Mouse (Mus musculus): Measurements from ENCODE around the gene Adcy2.

DNA sequence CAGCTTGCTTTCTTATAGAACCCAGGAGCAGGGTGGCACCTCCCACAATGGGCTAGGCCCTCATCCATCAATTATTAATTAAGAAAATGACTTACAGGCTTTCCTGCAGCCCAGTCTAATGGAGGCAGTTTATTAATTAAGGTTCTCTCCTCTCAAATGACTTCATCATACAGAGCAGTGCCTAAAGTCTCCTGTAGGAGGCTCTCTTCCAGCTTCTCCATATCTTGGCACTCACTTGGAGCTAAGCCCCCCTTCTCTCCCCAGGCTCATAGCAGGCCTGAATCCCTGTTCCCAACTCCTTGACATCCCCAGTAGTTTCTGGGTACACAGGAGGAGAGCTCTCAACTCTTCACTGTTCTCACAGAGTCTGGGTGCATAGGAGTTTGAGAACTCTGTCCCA lies 400.4 kb downstream of the Adcy2 start:
- no peak for TF ChIP-seq USF1 (IDR thresholded peaks at IDR 0.05; ENCODE audit: low read depth, low read length)
- no peak for TF ChIP-seq SIN3A (IDR thresholded peaks at IDR 0.05; ENCODE audit: low read length)
- no peak for TF ChIP-seq POLR2A (IDR thresholded peaks at IDR 0.05; ENCODE audit: control insufficient read depth in 1 of 2, insufficient read depth in 1 of 2, low read depth in 1 of 2, low read length in 2 of 2, poor library complexity in 1 of 2)
- no peak for TF ChIP-seq GATA1 (IDR thresholded peaks at IDR 0.05; ENCODE audit: low read depth, low read length)
- no peak for TF ChIP-seq MAX (IDR thresholded peaks at IDR 0.05; ENCODE audit: low read length)
- no peak for TF ChIP-seq JUND (IDR thresholded peaks at IDR 0.05; ENCODE audit: low read depth, low read length)
- no peak for TF ChIP-seq RCOR1 (IDR thresholded peaks at IDR 0.05; ENCODE audit: low read depth, low read length)
- no peak; a peak in 2 of 6 replicates for TF ChIP-seq CTCF (IDR thresholded peaks at IDR 0.05 in 2 of 3, conservative IDR thresholded peaks at IDR 0.05 in 1 of 3; ENCODE audit: control insufficient read depth in 1 of 3, insufficient read depth in 1 of 3, low read depth in 2 of 3, low read length in 3 of 3, poor library complexity in 1 of 3, severe bottlenecking in 1 of 3)
- no peak for TF ChIP-seq KAT2A (conservative IDR thresholded peaks at IDR 0.05; ENCODE audit: low read depth, low read length)
- no peak for TF ChIP-seq MAZ (IDR thresholded peaks at IDR 0.05; ENCODE audit: low read depth, low read length)
- TF ChIP-seq TBP (IDR thresholded peaks at IDR 0.05; ENCODE audit: low read depth, low read length): no peak

Data from MEL (cell line).